Mouse (Mus musculus): Measurements from ENCODE around the gene Agpat3. TPM values are rescaled to one million over a fixed set of nuclear protein-coding genes. Genes with fewer than 3 reads are reported as not detected.

Gene Agpat3
- total RNA-seq, 2 experiments from 2014 or later: 290 to 296 TPM

GRCm38 (mm10) chr10:78277835-78278234 lies 74.5 kb downstream of the Agpat3 start:
- intact Hi-C loops (cut with DNase I): no loop called here
- DNase-seq (ENCODE audit: low spot score in 2 of 2): no peak

DNA sequence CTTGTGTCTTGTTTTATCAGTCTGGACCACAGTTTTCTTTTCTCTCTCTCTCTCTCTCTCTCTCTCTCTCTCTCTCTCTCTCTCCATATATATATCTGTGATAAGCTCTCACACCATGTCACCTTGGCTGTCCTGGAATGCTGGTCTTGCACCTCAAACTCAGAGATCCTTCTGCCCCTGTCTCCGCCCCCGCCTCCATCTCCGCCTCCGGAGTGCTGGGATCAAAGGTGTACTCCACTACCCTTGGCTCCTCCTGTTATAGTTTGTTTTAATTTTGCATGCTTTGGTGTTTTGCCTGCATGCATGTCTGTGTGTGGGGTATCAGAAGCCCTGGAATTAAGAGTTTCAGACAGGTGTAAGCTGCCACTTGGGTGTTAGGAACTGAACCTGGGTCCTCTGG lies 76.0 kb downstream of the Agpat3 start:
- no peak for DNase-seq (ENCODE audit: low spot score in 2 of 2)
- intact Hi-C loops (cut with DNase I): no loop called here

- DNase-seq (ENCODE audit: low spot score in 2 of 2): no peak
- intact Hi-C loops (cut with DNase I): no loop called here
Observed at GRCm38 (mm10) chr10:78272932-78273331, 79.4 kb downstream of the Agpat3 start.

GRCm38 (mm10) chr10:78265881-78266280 lies 86.4 kb downstream of the Agpat3 start:
- DNase-seq (ENCODE audit: low spot score in 2 of 2): no peak

GRCm38 (mm10) chr10:78264735-78265134 lies 87.6 kb downstream of the Agpat3 start:
- intact Hi-C loops (cut with DNase I): no loop called here
- DNase-seq (ENCODE audit: low spot score in 2 of 2): no peak

More at GRCm38 (mm10) chr10:78265881-78266280, 86.4 kb downstream of the Agpat3 start:
- intact Hi-C loops (cut with DNase I): no loop called here

DNA sequence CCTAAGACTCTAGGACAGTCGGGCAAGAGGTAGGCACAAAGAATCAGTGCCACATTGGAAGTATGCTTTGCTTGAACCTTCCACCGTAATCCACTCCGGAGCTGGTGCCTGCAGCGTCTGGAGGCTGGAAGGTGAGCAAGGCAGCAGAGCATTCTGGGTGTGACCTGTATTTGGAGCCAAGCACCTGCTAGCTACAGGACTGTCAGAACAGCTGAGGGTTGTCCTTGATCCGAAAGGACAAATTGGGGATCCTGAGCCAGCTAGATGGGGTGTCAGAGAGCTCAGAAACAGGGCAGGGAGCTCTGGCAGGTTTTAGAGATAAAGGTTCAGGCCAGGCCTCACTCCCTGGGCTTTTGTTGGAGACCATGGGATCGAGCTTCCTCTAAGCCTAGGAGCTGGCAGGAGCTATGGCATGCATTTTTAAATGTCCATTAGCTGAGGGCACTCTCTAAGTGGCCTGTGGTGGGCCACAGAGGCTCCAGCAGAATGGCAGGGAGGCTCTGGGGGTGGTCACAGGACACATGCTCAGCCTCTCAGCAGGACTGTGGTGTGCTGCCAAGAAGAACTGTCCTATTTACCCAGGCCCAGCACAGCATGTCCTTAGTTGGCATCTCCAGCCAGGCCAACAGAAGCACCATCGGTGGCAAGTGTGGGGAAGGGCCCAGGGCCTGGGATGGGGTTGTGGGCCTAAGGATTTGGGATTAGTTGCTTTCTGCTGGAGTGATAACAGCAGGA lies 91.2 kb downstream of the Agpat3 start:
- intact Hi-C loops (cut with DNase I): no loop called here

DNA sequence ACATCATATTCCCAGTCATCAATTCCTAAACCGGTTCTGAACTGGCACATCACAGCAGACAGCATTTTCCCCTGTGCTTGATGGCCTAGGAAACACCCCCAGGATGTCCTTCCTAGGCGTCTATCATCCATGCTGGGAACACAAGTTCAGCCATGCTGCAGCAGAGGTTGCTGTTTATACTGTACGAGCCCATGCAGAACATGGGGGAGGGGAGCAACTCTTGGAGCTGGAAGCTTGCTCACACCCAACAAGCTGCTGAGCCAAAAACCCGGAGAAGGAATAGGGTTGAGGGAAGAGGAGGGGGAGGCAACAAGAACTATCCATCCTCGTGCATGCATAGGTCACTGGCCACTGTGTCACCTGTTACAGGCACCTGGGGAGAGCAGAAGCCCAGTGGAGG lies 92.0 kb downstream of the Agpat3 start:
- intact Hi-C loops (cut with DNase I): no loop called here

More for the DNA sequence above, 91.2 kb downstream of the Agpat3 start:
- peak in 1 of 2 experiments; percentile 39 for DNase-seq (ENCODE audit: low spot score in 2 of 2)

DNA sequence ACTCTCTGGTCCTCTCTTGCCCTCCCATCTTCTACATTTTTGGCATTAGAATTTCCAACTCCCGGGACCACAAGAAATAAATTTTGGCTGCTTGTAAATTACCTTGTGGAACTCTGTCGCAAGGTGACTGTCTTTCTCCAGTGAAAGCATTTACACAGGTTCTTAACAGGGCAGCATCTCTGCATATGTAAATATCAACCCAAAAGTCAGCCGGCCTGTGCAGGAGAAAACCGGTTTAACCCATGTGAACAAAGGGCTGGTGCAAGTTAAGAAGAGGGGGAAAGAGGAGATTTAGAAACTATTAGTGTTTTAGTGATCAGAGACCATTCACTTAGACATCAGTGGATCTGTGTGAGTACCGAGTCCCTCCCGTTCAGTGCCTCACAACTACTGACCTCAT lies 92.6 kb downstream of the Agpat3 start:
- DNase-seq (ENCODE audit: low spot score in 2 of 2): no peak

More for the DNA sequence above, 92.0 kb downstream of the Agpat3 start:
- DNase-seq (ENCODE audit: low spot score in 2 of 2): peak; percentile 40 to 67

DNA sequence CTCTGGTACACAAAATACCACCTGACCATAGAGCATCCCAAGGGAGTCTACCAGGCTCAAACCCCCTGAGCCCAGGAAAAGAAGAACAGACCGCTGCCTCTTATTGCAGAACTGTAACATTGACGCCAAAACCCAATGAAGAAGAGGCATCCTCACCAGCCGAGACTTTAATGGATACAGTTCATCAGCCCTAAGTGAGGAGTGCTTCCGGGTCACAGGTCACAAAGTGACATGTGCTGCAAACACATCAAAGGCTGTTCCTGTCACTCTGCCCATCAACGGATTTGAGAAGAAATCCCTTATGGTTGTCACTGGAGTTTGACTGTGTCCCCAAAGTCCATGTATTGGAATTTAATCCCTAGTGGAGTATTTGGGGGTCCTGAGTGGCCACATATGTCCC lies 93.1 kb downstream of the Agpat3 start:
- intact Hi-C loops (cut with DNase I): no loop called here
- DNase-seq (ENCODE audit: low spot score in 2 of 2): no peak

More for the DNA sequence above, 92.6 kb downstream of the Agpat3 start:
- intact Hi-C loops (cut with DNase I): no loop called here

- no peak for DNase-seq (ENCODE audit: low spot score in 2 of 2)
- intact Hi-C loops (cut with DNase I): no loop called here
Observed at GRCm38 (mm10) chr10:78258142-78258675, 94.1 kb downstream of the Agpat3 start.

- intact Hi-C loops (cut with DNase I): no loop called here
- peak in 1 of 2 experiments; percentile 50 for DNase-seq (ENCODE audit: low spot score in 2 of 2)
Observed at GRCm38 (mm10) chr10:78255646-78256059, 96.6 kb downstream of the Agpat3 start.

GRCm38 (mm10) chr10:78247206-78247605 lies 105.1 kb downstream of the Agpat3 start:
- intact Hi-C loops (cut with DNase I): no loop called here
- DNase-seq (ENCODE audit: low spot score in 2 of 2): no peak

GRCm38 (mm10) chr10:78246725-78247124 lies 105.6 kb downstream of the Agpat3 start:
- intact Hi-C loops (cut with DNase I): no loop called here
- DNase-seq (ENCODE audit: low spot score in 2 of 2): no peak

- DNase-seq (ENCODE audit: low spot score in 2 of 2): no peak
- intact Hi-C loops (cut with DNase I): no loop called here
Observed at GRCm38 (mm10) chr10:78245225-78245547, 107.1 kb downstream of the Agpat3 start.

GRCm38 (mm10) chr10:78244438-78245224 lies 107.7 kb downstream of the Agpat3 start, which contains the start of gene Trappc10:
Gene Trappc10, minus strand, starts transcription at chr10:78244641.
- intact Hi-C loops (cut with DNase I): no loop called here
- peak; percentile 83 to 88 for DNase-seq (ENCODE audit: low spot score in 2 of 2)

DNA sequence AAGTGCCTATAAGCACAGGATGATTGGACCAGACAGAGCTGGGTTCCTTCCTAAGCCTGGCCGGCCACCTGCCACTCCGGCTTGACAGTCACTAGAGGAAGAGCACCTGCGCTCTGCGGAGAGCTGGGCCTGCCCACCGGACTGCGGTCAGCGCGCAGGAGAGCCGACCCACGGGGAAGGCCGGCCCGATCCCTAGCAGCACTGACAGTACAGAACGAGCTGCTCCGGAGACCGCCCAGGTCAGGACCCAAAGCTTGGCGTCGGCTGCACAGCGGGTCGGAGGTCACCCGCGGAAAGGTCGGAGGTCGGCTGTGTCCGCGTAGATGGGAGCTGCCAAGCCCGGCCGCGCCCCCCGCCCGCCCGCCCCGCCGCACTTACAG lies 108.2 kb downstream of the Agpat3 start:
- peak in 1 of 2 experiments; percentile 50 for DNase-seq (ENCODE audit: low spot score in 2 of 2)
- intact Hi-C loops (cut with DNase I): no loop called here

DNA sequence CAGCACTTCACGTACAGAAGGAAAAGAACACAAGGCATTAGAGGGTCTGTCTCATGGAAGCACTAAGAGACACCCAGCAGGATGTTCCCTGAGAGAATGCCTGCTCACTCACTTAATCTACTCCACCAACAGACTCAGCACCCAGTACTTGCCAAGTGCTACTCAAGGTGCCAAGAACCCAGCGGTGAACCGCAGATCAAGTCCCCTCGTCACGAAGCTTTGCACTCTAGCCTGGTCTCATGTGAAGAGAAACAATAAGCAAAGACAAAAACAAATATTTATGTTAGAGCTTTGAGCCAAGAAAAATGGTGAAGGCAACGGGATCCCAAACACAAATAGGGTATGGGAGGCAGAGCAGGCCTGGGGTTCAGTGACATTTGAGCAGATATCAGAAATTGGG lies 113.4 kb downstream of the Agpat3 start:
- intact Hi-C loops (cut with DNase I): no loop called here
- no peak for DNase-seq (ENCODE audit: low spot score in 2 of 2)

DNA sequence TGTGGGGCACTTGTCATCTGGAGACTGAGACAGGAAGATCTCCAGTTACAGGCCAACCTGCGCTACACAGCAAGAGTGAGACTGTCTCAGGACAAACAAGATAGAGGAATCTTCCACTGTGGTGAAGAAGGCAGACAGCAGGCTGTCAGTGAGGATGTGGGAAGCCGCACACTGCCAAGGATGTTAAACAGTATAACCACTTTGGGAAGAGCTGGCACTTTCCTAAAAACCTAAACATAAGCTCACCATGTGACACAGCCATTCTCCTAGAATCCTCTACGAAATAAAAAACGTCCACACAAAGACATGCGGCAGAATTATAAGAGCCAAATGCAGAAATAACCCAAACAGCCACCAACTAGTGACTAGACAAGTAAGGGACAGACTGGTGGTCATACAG lies 114.0 kb downstream of the Agpat3 start:
- intact Hi-C loops (cut with DNase I): no loop called here
- DNase-seq (ENCODE audit: low spot score in 2 of 2): no peak

DNA sequence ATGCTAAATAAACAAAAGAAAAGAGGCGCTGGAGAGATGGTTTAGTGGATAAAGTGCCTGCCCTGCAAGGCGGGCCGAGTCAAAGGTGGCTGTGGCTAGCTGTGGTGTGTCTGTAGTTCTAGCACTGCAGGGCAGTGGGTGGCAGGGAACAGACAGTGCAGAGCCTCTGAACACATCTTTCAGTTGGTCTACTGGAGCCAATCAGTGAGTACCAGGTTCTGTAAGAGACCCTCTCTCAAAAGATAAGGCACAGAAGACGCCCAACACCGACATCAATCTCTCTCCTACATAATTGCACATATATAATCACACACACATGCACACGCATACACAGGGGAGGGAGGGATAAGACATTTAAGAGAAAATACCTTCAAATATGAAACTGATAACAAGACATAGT lies 114.5 kb downstream of the Agpat3 start:
- intact Hi-C loops (cut with DNase I): no loop called here
- DNase-seq (ENCODE audit: low spot score in 2 of 2): no peak

- intact Hi-C loops (cut with DNase I): no loop called here
- DNase-seq (ENCODE audit: low spot score in 2 of 2): no peak
Observed at GRCm38 (mm10) chr10:78236885-78237629, 115.2 kb downstream of the Agpat3 start.
